Mouse (Mus musculus) megakaryocyte, adult 5-6 weeks (primary cell): Measurements from ENCODE around the gene Slc36a2. TPM values are rescaled to one million over a fixed set of nuclear protein-coding genes. Genes with fewer than 3 reads are reported as not detected.
"Not testable (repeated sequence)": the region's sequence is repeated elsewhere in the genome, so short reads cannot be mapped to it uniquely, and the experiment has no call there.

Experiments
- ATAC-seq: 2 replicates; pipeline ENCODE4 v1.8.0; 2016; ENCODE audit warnings: mild to moderate bottlenecking, inconsistent platforms; ENCODE audit not compliant: poor library complexity, severe bottlenecking
- total RNA-seq, 2 experiments: library from RNA; stranded (forward) in 1 of 2; stranded (reverse) in 1 of 2; fragments of 153-499, 151-499 nt in 1 of 2; fragments of 221-1000, 200-1000 nt in 1 of 2; gene quantifications; 2 replicates each; pipeline versions ENCODE4 v1.2.3 to v1.2.4; 2015 to 2017

Slc36a2 gene
- total RNA-seq, 2 experiments from 2014 or later: 0.25 to 0.29 TPM

DNA sequence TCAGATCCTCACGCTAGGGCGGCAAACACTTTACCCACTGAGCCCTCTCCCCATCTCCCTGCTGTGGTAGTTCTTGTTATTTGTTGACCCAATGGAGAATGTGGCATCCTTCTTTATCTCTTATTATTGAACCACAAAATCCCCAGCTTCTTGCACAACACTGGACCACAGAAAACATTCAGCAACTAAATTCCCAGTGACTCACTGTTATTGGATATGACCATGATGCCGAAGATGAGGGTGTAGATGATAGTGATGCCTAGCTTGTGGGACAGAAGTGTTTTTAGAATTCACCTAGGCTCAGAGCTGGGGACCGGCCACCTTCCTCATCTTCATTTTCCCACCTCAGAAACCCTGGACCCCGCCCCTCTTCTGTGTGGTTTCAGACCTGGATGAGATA is 50.0 kb downstream of the Slc36a2 start:
- ATAC-seq: no peak

DNA sequence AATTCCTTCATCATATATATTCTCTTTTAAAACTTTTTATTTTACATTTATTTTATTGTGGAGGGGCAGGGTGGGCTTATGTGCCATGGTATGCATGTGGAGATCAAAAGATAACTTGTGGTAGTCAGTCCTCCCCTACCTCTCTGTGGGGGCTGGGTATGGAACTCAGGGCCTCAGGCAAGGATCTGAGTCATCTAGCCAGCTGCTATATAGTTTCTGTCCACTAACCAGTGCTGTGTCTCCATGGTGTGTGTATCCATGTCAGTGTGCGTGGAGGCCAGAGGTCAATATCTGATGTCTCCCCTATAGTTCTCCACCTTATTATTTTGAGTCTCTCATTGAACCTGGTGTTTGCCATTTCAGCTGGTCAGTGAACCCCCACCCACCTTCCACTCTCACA is 50.5 kb downstream of the Slc36a2 start:
- ATAC-seq: no peak

DNA sequence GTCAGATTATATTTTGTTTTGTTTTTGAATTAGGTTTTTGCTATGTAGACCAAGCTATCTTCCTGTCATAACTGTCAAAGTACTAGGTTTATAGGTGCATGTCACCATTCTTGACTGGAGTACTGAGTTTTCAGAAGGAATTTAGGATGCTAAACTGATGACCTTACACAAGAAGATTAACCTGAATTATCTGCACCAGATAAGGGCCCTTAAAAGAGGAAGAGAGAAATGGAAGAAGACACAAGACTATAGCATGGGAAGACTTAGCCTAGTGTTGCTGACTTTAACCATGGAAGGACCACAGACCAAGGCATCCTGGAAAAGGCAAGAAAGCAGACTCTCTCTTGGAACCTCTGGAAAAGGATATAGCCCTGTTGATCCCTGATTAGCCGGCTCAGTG is 51.7 kb downstream of the Slc36a2 start:
- ATAC-seq: no peak

DNA sequence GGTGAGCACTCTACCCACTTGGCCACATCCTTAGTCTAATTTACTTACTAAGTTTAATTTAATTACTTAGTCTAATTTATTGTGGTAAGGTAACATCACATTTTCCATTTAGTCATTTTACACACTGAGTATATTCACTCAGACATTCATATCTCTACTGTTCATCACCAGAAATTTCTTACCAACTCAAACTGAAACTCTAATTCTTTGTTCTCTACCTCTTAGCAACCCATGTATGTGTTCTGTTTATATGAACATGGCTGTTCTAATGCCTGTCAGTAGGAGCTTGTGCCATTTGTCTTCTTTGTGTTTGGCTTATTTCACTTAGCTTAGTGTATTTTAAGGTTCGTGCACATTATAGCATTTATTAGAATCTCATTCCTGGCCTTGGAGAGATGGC is 52.9 kb downstream of the Slc36a2 start:
- no peak for ATAC-seq

DNA sequence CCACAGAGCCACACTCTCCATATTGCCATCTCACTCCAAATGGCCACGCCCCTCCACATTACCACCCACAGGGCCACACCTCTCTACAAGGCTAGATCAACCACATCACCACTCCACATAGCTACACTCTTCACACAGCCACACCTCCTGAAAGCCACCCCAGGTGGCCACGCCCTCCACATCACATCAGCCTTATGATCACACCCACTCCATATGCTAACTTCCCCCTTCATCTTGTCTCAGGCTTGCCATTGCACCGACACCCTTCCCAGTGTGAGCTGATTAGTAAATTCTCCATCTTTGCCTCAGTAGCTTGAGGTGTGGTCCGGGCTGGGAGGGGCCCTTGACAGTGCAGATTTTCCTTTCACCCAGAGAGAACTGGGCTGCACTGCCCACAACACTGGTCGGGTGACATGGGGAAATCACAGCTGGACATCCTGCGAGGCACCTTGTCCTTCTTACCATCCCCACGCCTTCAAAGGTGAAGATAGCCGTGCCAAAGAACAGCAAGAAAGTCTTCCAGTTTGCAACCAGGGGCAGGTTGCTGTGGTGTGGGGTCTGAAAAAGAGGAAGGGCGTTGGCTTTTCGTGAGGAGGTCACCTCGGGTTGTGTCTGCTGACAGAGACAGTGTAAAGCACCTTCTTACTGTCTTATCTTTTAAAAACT is 53.7 kb downstream of the Slc36a2 start:
- ATAC-seq: peak; percentile 97

DNA sequence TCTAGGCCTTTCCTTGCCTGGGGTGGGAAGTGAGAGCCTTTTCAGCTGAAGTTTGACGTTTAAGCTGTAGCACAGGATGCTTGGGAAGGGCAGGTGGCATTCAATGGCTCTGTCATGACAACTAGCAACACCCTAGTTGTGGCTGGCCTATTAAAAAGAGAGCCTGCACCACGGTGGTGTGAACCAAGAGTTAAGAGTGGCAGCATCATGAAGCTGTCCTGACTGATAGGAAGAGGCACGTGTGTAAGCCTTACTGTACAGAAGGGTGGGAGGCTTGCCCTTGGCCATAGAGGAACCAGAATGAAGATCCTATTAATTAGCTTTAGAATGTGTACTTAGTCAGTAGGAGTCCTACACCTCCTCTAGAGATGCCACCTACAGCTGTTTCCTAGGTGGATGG is 56.5 kb downstream of the Slc36a2 start:
- ATAC-seq: no peak

DNA sequence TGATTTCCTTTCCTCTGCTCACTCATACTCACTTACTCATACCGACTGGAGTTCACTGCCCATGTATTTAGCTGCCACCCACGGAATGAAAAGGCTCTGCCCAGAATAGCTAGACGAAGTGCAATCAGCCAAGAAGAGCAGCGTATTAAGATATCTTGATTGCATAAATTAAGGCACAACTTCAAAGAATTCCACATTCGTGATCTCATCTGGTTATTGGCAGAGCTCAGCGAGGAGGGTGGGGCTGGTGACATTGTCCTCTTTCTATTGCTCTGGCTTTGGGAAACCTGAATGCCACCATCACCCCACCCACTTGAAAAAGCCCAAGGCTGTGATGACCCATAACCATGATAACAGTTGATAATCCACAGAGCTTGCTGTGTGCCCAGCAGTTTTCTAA is 56.9 kb downstream of the Slc36a2 start:
- no peak for ATAC-seq

DNA sequence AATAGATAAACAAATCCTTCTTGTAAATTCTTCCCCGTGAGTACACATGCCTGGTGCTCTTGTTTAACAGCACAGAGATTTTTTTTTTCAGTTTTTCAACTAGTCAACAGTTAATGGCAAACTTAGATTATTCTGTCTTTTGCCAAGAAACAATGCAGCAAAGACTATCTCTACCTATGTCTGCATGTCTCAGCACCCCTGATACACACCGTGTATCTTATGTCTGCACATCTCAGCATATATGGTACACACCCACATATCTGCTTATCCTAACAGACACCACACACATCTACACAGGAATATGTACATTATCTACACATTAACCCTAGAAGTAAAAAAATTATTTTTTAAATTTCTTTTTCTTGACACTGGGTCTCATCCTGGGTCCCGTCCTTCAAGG is 58.2 kb downstream of the Slc36a2 start:
- ATAC-seq: no peak

DNA sequence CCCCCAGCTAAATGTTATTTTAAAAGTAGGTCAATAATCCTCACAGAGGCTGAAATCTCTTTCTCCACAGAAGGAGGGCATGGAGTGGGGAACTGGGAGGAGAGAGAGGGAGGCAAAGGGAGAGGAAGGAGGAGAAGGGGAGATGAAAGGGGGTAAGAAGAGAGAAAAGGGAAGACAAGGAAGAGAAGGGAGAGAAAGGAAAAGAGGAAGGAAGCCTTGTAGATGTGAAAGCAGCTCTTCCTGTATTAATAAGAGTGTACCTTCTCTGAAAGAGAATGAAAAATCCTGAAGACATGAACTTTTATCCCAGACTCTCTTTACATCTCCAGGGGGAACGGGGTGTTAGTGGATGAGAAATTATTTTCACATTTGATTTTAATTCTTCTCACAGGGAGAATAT is 63.4 kb downstream of the Slc36a2 start:
- peak; percentile 62 for ATAC-seq

DNA sequence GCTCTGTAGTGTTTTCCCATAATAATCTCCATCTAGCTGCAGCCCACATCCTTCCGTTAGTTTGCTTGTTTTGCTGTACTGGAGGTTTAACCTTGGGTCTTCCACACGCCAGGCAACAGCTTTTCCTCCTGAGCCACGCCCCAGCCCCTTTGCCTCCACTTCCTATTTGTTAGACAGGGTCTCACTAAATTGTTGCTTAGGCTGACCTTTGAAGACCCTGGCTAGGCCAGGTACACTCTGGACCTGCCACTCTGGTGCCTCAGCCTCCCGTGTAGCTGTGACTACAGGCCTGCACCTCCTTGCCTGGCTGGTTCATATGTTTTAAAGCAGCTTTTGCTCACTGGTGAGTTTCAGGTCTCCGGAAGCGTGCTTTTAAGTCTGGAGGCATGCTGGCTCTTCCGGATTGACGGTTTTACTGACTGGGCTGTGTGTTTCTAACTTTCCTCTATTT is 64.0 kb downstream of the Slc36a2 start:
- peak; percentile 38 for ATAC-seq

DNA sequence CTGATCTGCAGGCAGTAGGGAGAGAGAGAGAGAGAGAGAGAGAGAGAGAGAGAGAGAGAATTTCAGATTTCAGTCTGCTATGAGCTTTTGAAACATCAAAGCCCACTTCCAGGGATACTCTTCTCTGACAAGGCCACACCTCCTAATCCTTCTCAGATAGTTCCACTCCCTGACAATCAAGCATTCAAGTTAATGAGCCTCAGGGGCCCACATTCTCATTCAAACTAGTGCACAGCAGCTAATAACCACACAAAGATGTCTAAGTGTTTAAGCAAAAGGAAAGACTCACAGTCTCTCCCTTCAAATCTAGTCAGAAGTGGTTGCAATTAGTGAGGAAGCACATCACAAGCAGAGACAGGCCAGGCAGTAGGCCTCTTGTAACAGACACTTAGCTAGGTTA is 64.6 kb downstream of the Slc36a2 start:
- ATAC-seq: no peak

DNA sequence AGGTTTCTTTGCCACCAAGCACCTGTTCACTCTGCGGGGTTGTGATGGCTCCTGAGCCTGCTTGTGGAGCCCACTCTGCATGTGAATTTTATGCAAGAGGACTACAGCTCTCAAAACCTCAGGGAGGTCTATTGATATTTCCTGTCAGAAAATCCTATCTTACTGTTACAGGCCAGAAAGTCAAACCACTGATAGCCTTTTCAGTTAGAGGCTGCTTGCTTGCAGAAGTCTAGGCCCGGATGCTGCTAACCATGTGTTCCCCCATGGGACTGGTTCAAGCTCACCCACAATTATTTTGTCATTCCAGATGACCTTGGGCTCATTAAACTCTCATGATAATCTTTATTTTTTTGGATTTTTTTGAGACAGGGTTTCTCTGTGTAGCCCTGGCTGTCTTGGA is 67.8 kb downstream of the Slc36a2 start:
- ATAC-seq: no peak

DNA sequence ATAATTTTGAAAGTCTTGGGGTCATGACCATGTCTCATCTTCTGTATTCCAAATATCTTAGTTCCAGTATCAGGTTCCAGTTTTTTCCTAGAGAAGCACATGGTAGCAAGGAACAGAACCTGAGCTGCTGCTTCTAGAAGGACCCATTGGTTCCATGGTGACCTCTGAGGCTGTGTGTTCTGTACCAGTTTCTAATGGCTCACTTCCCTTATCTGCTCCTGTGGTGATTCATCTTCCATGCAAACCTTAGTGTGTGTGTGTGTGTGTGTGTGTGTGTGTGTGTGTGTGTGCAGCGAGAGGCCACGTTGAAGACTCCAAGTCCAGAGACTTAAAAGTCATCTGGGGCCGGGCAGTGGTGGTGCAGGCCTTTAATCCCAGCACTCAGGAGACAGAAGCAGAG is 68.9 kb downstream of the Slc36a2 start:
- peak; percentile 31; the same call in 1 of the 2 replicates for ATAC-seq

DNA sequence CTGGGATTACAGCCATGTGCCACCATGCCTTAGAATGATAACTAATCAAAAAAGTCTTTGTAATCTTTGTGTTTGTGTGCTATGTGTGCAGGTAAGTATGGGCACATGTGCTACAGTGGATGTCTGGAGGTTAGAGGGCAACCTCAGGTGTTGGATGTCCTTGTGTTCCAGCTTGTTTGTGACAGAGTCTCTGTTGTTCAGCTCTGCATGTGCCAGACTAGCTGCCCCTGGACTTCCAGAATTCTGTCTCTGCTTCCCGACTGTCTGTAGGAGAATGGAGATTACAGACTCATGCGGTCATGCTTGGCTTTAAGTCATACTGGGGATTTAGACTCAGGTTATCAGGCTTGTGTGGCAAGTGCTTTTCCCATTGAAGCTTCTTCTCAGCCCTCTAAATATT is 70.6 kb downstream of the Slc36a2 start:
- ATAC-seq: no peak

DNA sequence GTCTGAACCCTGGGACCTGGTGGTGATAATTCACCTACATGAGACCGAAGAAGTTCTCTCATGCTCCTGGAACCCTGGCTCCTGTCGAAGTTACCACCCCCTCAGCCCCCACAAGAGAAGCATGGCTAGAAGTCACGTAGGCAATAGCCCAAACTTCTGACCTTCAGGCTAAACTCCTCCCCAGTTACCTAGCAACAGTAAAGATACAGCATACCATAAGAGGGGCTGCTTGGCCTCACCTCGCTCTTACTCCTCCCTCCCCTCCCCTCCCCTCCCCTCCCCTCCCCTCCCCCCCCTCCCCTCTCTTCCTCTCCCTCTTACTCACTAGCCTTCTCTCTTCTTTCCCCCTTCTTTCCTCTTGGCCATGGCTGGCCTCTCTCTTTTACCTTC is 71.0 kb downstream of the Slc36a2 start:
- ATAC-seq: not testable (repeated sequence)

DNA sequence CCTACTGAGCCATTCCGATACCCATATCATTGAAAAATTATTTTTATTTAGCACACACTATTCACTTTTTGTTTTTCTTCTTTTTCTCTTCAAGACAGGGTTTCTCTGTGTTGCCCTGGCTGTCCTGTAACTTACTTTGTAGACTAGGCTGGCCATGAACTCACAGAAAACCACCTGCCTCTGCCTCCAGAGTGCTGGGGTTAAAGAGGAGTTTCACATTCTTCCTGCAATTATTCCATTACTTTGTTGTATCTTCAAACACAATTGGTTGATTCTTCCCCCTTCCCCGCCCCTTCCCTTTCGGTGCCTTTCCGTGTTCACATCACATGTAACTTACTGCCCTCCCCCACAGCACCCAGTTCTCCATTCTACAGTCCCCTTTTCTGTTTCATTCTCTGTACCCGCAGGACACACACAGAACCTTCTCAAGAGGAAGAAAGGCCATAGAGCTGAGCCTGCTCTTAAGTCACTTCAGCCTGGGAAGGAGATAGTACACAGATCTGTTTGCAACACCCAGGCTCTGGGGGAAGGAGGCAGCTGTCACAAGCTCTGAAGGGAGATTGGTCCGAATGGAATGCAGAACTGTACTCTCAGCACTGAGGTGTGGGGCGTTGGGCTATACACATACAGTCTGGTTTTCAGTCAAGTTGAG is 71.5 kb downstream of the Slc36a2 start:
- peak; percentile 97 for ATAC-seq

DNA sequence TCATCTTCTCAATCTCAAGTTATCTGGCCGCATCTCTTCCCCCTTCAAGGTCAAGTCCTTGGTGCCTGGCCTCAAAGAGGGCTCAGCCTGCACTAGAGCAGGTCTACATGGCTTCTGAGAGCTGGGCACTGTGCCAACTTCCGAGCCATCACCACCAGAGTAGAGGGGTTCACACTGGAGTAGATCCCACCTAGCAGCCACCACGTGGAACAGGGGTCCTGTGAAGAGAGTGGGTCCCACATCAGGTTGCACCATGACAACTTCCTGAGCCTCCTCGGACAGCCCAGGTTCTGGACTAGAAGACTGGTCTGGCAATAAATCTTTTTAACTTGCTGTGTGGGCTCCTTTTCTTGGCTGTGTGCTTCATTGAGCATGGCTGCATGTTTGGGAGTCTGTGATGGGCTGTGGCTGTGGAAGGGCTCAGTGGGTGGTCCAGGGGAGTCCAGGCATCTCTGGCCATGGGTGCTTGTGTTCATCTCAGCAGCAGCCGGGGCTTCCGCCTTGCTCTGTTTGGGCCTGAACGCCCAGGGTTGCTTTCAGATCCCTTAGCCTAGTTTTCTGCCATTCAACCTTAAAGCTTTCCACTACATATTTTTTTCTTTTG is 74.2 kb downstream of the Slc36a2 start:
- no peak for ATAC-seq

DNA sequence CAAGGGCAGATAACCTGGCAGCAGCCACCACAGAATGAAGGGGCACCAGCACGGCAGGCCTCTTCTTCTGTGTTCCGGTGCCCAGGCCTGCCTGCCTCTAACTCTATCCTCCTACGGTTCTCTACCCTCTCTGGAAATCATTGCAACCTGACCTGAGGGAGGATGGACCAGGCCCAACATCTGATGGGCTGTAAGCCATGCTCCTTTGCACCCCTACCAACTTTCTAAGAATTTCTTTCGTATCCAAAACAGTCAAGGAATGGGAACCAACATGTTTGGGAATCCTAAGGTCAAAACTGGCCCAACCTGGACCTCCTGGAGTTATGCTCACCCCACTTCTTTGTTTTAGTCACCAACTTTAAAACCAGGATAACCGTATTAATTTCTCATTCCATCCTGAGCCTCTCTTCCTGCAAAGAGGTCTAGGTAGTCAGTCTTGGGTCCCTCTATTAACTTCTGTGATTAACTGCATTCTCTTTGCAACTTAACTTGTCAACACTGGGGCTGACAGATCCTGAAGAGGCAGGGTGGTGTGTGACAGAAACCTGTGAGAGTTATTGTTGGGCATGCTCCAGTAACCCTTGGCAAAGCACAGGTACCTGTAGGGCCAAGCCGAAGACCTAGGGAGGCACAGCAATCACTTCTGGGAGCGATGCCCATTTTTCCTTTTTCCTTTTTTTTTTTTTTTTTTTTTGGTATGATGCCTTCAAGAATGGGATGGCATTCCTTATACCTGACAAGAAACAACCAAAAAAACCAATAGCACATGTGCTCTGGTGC is 75.2 kb downstream of the Slc36a2 start:
- ATAC-seq: no peak
